Mouse (Mus musculus): Measurements from ENCODE around the gene Fndc3b.

GRCm38 (mm10) chr3:27696449-27696797, 14.7 kb downstream of the Fndc3b start:
- TF ChIP-seq GATA1 (IDR thresholded peaks at IDR 0.05; ENCODE audit: borderline replicate concordance, low read length) (no peak), FLI1 (IDR thresholded peaks at IDR 0.05; ENCODE audit: low read length) (no peak)
